Mouse (Mus musculus) CD8-positive naive resting alpha-beta T cell, adult 2 months (primary cell): ENCODE measurements around the gene Man1c1.

ENCODE experiments used
- DNase-seq, 2 experiments: peaks; one replicate each; pipeline ENCODE4 v3.0.0; 2022; ENCODE audit warnings: low read depth in 2 of 2, low spot score in 2 of 2

Man1c1 gene

GRCm38 (mm10) chr4:134557626-134558249 lies 146.4 kb downstream of the Man1c1 start:
- DNase-seq = no peak

DNA sequence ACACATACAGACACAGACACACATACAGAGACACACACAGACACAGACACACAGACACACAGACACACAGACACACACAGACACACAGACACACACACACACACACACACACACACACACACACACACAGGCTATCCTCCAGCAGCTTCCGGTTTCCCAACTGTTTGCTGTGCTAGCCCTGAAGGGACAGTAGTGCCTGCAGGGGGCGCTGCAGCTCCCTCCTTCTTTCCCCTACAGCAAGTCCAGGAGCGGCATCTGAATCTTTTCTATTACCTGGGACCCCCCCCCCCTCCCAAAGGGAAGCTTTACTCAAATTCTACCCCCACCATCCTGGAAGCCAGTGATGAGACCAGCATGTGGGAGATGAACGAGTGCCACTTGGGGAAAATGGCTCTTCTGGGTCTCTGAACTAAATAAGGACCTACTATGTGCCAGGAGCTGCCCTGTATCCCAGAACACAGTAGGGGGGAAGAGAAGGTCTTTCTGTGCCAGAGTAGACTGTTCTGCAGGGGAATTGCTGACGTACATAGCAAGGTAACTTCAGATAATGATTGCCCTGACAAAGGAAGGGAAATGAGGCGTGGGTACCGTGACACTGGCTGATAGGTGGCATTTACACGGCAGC lies 148.0 kb downstream of the Man1c1 start:
- no peak for DNase-seq

DNA sequence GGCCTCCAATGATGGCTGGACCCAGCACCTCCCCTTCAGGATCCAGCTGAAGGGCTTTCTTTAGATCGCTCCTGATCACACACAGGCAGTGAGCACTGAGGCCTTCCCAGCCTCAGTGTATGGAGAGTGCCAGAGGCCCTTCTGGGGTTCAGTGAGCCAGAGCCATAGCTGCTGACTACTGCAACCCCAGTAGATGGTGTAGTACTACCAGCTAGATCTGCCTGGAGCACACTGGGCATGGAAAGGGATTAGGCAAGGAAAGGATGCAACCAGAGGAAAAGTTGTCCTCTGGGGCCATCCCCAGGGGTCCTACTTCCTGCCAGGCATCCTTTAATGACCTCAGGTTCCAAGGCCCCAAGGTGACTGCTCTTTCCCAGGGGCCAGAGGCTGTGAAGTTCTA lies 150.5 kb downstream of the Man1c1 start:
- no peak for DNase-seq

DNA sequence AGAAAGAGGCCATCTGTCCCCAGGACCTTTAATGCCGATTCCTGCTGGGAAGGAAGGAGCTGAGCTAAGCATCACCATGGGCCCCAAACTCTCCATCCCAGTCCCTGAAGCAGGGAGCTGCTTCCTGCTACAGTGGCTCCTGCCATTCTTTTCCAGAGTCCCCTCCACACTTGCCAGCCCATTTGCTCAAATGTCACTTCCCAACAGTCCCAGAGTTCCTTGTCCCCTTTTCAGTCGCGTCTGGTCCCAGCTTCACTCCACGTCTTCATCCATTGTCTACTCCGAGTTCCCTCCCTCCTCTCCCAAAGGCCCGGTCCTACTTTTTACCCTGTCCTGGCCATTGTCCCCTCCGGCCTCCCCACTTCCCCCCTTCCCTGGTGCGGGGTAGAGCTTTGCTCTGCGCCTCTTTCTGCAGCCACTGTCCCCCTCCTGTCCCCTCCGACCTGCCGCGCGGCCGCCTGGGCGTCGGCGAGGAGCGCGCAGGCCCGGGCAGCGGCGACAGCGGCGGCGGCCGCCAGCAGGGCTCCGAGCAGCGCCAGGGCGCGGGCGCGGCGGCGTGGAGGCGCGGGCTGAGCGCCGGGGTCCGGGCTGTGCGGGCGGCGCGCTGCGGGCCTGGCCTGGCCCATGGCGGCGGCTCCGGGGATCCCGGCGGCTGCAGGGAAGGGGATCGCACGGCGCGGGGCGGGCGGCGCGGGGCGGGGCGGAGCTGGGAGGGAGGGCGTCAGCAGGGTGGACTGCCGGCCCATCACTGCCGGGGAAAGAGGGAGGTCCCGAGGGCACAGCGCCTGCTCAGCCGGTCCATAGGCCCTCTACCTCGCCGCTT lies 152.4 kb downstream of the Man1c1 start, which contains the start of gene Selenon:
Gene Selenon (minus strand): TSS at position 673 of the 823 bp plus-strand sequence.
- DNase-seq = no peak

DNA sequence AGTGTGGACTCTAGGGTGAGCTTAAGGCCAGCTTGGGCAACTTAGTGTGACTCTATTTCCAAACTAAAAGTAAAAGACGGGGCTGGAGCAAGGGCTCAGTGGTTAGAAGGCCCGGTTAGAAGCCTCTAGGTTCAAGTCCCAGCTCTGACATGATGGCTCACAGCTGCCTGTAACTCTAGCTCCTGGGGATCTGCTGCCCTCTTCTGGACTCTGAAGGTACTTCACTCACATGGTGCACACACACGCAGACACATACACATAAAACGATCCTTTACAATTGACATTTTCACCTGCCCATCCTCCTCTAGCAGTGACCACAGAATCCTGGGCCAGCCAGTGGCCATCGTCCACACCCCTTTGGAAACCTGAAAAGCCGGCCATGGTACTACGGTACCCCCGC lies 154.2 kb downstream of the Man1c1 start:
- DNase-seq = no peak

DNA sequence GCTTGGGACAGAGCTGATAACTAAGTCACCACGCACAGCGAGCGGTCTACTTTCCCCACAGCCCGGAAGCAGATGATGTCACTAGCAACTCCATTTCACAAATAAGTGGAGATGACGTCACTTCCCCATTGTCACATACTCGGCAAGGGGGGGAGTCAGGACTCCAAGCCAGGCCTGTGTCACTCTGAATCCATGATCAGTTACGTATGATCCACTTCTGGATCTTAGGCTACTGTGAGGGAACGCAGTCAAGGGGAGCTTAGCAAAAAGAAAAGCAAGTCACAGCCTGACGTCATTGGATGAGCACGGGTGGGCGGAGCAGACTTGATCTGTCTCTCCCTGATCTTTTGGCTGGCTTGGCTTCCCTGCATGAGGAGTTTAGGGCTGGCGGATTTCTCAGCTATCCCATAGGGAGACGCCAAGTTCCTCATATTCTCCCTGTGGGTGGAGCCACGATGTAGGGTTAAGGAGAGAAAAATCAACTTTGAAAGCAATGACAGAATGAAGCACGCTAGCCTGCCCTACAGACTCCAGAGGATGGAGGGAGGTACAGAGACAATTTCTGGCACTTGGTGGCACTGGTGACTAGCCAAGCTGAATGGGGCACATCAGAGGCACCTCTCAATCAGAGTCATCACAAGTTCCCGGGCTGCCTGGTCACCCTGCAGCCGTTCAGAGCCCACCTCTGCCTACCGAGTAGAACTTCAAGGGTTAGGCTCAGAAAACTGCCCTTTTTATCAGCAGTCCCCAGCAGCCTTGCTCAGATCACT lies 155.7 kb downstream of the Man1c1 start:
- no peak for DNase-seq

GRCm38 (mm10) chr4:134546814-134547705 lies 157.0 kb downstream of the Man1c1 start:
- DNase-seq = no peak

DNA sequence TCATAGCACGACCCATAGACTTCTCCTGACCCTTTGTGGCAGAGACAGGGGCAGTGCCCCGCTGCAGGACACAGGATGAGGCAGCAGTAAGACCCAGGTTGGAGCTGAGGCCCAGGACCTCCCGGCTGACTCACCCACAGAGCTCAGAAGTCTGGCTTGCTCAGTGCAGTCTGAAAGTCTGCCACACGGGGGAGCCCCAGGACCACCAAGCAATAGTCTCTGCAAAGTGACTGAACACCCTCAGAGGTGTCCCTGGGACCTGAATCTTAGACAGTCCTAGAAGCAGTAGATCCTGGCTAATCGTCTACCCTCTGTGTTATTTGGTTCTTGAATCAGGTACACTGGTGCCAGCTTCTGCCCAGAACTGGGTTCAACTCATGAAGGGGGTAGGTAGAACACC lies 160.8 kb downstream of the Man1c1 start:
- peak; percentile 93 to 98 for DNase-seq

- DNase-seq = no peak
Measured at GRCm38 (mm10) chr4:134542726-134543125, 161.4 kb downstream of the Man1c1 start.

DNA sequence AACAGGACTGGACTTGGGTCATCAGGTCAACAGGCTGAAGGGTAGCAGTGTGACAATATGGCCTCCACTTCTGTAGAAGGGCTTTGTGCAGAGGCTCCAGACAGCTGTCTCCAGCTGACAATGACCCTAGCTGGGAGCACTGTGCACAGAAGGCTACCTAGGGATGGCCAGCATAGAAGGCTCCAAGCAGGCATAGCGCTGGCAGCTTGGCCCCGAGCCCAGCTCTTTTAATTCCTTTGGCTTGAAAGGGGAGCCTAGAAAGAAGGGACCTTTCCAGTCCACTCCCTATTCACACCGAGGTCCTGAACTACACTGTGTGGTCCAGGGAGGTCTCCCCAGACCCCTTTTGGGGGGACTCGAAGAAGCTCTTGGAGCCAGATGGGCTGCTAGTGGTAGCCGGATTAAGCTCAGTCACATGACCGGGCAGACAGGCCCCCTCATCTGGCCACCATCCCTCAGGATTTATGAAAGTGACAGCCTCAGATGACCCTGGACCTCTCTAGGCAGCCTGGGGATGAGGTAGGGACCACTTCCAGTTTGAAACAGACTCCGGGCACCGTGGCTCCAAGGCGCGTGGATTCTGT lies 165.0 kb downstream of the Man1c1 start:
- no peak for DNase-seq

DNA sequence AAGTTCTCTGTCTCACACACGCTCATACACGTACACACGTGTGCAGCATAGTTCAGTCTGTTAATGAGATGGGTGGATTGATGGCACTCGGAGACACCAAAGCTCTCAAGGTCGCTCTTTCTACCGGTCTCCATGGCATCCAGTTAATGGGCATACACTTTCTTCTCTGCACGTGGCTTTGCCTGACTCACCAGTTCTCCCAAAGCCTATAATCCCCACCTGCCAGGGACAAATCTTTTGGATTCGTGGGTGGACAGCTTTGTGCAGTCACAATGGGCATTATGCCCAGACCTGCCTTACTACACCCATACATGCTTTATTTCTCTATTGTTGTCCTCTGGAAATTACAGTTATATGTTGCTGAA lies 168.3 kb downstream of the Man1c1 start:
- no peak for DNase-seq

GRCm38 (mm10) chr4:134534932-134535786 lies 168.9 kb downstream of the Man1c1 start, which contains the start of gene Mtfr1l:
Gene Mtfr1l (minus strand): TSS chr4:134535387.
- DNase-seq = peak; percentile 91 to 93

- peak; percentile 57 to 71 for DNase-seq
Measured at GRCm38 (mm10) chr4:134534124-134534886, 169.8 kb downstream of the Man1c1 start.

GRCm38 (mm10) chr4:134533421-134533820 lies 170.7 kb downstream of the Man1c1 start:
- no peak for DNase-seq

DNA sequence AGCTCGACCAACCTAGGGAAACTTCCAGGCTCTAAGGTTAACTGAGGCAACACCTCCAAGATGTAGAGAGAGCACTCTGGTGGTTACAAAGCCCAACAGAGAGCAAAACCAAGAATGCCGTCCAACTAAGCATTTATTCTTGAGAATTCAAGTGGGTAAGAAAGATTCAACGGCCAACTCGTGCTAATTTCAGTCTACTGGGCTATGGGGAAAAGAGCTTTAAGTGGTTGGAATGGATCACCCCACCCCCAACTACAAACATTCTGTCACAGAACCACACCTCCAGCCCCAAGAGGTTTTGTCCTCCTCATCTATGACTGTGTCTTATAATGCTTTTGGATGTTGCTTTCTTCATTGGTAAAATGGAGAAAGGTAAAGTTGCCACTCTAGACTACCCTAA lies 171.2 kb downstream of the Man1c1 start:
- DNase-seq = no peak

DNA sequence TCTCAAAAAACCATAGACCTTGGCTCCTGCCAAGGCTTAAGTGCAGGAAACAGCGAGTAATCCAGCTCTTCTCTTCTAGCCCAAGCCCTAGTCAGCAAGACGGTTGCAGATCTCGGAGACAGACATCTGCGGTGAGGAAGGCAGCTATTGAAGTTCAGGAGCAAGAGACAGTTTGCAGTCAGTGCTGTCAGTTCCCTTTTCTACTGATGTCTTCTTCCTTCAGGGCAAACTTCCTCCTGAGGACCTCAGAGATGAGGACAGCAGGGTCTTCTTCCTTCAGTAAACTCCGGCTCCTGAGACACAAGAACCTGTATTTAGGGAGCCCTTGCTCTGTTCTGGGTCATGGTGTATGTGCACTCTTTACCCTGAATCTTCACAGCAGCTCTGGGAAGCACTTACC lies 177.9 kb downstream of the Man1c1 start:
- no peak for DNase-seq

DNA sequence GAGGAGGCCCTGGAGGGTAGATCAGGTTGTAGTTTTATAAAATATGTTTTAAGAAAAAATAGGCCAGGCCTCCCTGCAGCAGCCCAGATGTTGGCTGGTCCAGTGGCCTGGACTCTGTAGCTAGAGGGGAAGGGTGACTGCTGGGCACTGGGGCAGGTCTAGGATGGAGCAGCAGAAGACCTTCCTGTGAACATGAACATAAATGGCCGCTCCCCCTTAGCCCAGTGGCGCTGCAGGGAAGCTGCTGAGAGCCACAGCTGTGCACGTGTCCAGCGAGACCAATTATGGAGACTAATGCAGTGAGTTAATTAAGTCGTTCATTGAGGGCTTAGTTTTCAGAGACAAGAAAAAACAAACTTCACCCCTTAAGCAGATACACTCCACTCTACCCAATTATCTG lies 178.3 kb downstream of the Man1c1 start:
- no peak for DNase-seq

DNA sequence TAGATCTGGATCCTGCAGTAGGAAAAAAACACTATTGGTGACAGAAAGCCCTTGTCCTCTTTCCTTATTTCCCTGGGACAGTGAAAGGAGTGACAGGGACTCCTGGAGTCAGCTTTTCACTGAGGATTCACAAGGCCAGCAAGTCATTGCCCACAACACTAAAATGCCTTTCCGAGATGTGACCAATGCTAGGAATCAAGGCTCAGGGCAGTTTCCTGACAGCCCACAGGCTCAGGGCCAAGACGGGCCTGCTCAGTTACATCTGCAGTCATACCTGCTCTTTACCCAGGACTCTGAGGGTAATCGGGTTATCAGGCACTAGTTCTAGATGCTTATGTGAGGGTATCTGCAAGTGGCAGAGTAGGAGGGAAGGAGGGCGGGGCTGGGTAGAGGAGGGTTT lies 180.6 kb downstream of the Man1c1 start:
- no peak for DNase-seq
